Mouse (Mus musculus) heart, adult 2 months (tissue): Measurements from ENCODE around the gene Slc25a21. TPM values are rescaled to one million over a fixed set of nuclear protein-coding genes. Genes with fewer than 3 reads are reported as not detected.

Experiments used
- DNase-seq, 2 experiments: peaks; one replicate each; pipeline ENCODE4 v3.0.0; 2021
- H3K27ac ChIP-seq: fragments of 200-600 bp; 2 replicates; pipeline ENCODE4 v1.8.1; 2022
- H3K27me3 ChIP-seq: fragments of 200-500 bp; 2 replicates; pipeline ENCODE4 v1.6.1; 2012; ENCODE audit warnings: mild to moderate bottlenecking, low read length, inconsistent platforms, mixed read lengths; ENCODE audit not compliant: control insufficient read depth, insufficient read depth
- H3K36me3 ChIP-seq: fragments of 200-500 bp; 2 replicates; pipeline ENCODE4 v1.6.1; 2012; ENCODE audit warnings: low read length, inconsistent platforms; ENCODE audit not compliant: control insufficient read depth, insufficient read depth
- H3K4me1 ChIP-seq: fragments of 200-500 bp; 2 replicates; pipeline ENCODE4 v1.6.1; 2011; ENCODE audit warnings: low read length; ENCODE audit not compliant: control insufficient read depth, insufficient read depth
- H3K4me3 ChIP-seq: fragments of 200-600 bp; 2 replicates; pipeline ENCODE4 v1.8.1; 2022
- H3K79me2 ChIP-seq: fragments of 200-500 bp; replicated peaks from 2 replicates; pipeline ENCODE4 v1.6.1; 2012; ENCODE audit warnings: mild to moderate bottlenecking, inconsistent platforms, low read length, moderate library complexity, mixed read lengths; ENCODE audit not compliant: control insufficient read depth, insufficient read depth
- H3K9ac ChIP-seq: fragments of 200-500 bp; 2 replicates; pipeline ENCODE4 v1.6.1; 2012; ENCODE audit warnings: low read depth, mild to moderate bottlenecking, control low read depth, inconsistent platforms, low read length, mixed read lengths
- CTCF ChIP-seq: fragments of 200-600 bp; IDR thresholded peaks from 2 replicates; pipeline ENCODE4 v1.8.1; 2022; ENCODE audit warnings: antibody characterized with exemption, mild to moderate bottlenecking, moderate library complexity
- EP300 ChIP-seq: fragments of 200-500 bp; IDR thresholded peaks from 2 replicates; pipeline ENCODE4 v1.6.1; 2011; ENCODE audit warnings: low read depth, low read length, control low read depth; ENCODE audit not compliant: insufficient read depth
- POLR2A ChIP-seq: fragments of 200-500 bp; IDR thresholded peaks from 2 replicates; pipeline ENCODE4 v1.6.1; 2011; ENCODE audit warnings: mild to moderate bottlenecking, low read depth, low read length, control low read depth; ENCODE audit not compliant: insufficient read depth
- WGBS: fragments of 180-500 bp; shearing (Covaris S2); methylation state at CpG from one replicate; pipeline ENCODE4 v1.1.7; 2018; 5-methylcytosine and 5-hydroxymethylcytosine counted together
- intact Hi-C: fragments of 180-260 bp; cut with DNase I; formaldehyde crosslinking; loops from one replicate; pipeline ENCODE4 v1.15.1; 2025
- polyA plus RNA-seq: library from polyadenylated mRNA; depleted of rRNA; stranded (reverse); fragments of >200 nt; gene quantifications from 2 replicates; pipeline ENCODE4 v1.2.3, GENCODE M21; 2012
- total RNA-seq, 2 experiments: library from RNA; stranded (reverse); gene quantifications; 2 replicates each; pipeline ENCODE4 v1.2.3; 2021

The Slc25a21 gene
- total and polyA plus RNA-seq, 3 experiments = 0.06 to 0.66 (median 0.34) TPM

- no peaks in the 10 kb centered on the region for H3K79me2 ChIP-seq
- 69% methylated on average over 3 of the region's 3 CpGs for WGBS
- H3K9ac ChIP-seq = no peak overlapping the region
- TF ChIP-seq EP300 = no peak
- TF ChIP-seq CTCF = no peak
- no peak for TF ChIP-seq POLR2A
- intact Hi-C loops = no loop called here
- H3K4me3 ChIP-seq = no peak overlapping the region
- no peaks in the 10 kb centered on the region for H3K4me1 ChIP-seq
- H3K27me3 ChIP-seq = no peaks in the 10 kb centered on the region
- no peak for DNase-seq
- no peaks in the 10 kb centered on the region for H3K36me3 ChIP-seq
- H3K27ac ChIP-seq = no peak overlapping the region
These were observed 319.5 kb downstream of the Slc25a21 start for GRCm38 (mm10) chr12:56877796-56878195.

GRCm38 (mm10) chr12:56876549-56876948 is 320.7 kb downstream of the Slc25a21 start:
- Histone ChIP-seq H3K27me3 (no peaks in the 10 kb centered on the region), H3K9ac (no peak overlapping the region), H3K79me2 (no peaks in the 10 kb centered on the region), H3K27ac (no peak overlapping the region), H3K4me3 (no peak overlapping the region), H3K36me3 (no peaks in the 10 kb centered on the region), H3K4me1 (no peaks in the 10 kb centered on the region)
- no peak for DNase-seq
- 50% methylated on average over 7 of the region's 7 CpGs for WGBS
- intact Hi-C loops = no loop called here
- TF ChIP-seq CTCF (no peak), POLR2A (no peak), EP300 (no peak)

- Histone ChIP-seq H3K9ac (no peak overlapping the region), H3K27ac (no peak overlapping the region), H3K4me3 (no peak overlapping the region), H3K4me1 (no peaks in the 10 kb centered on the region), H3K27me3 (no peaks in the 10 kb centered on the region), H3K36me3 (no peaks in the 10 kb centered on the region), H3K79me2 (no peaks in the 10 kb centered on the region)
- TF ChIP-seq POLR2A = no peak
- no peak for TF ChIP-seq CTCF
- no peak for TF ChIP-seq EP300
- intact Hi-C loops = no loop called here
- no peak for DNase-seq
These were observed 324.1 kb downstream of the Slc25a21 start for GRCm38 (mm10) chr12:56873204-56873603.

GRCm38 (mm10) chr12:56870569-56870968 is 326.7 kb downstream of the Slc25a21 start:
- Histone ChIP-seq H3K4me3 (no peak overlapping the region), H3K79me2 (no peaks in the 10 kb centered on the region), H3K4me1 (no peaks in the 10 kb centered on the region), H3K27me3 (no peaks in the 10 kb centered on the region), H3K9ac (no peak overlapping the region), H3K36me3 (no peaks in the 10 kb centered on the region), H3K27ac (no peak overlapping the region)
- 63% methylated on average over 3 of the region's 3 CpGs for WGBS
- no peak for DNase-seq
- TF ChIP-seq EP300 (no peak), CTCF (no peak), POLR2A (no peak)
- intact Hi-C loops = no loop called here

GRCm38 (mm10) chr12:56863873-56864562 is 333.3 kb downstream of the Slc25a21 start:
- Histone ChIP-seq H3K36me3 (no peaks in the 10 kb centered on the region), H3K9ac (no peak overlapping the region), H3K27me3 (no peaks in the 10 kb centered on the region), H3K79me2 (no peaks in the 10 kb centered on the region), H3K4me1 (no peaks in the 10 kb centered on the region), H3K4me3 (no peak overlapping the region), H3K27ac (no peak overlapping the region)
- WGBS = 76% methylated on average over 4 of the region's 4 CpGs
- no peak for DNase-seq
- intact Hi-C loops = no loop called here
- TF ChIP-seq EP300 (no peak), POLR2A (no peak), CTCF (no peak)

GRCm38 (mm10) chr12:56852679-56853078 is 344.6 kb downstream of the Slc25a21 start:
- TF ChIP-seq EP300 (no peak), CTCF (no peak), POLR2A (no peak)
- H3K27me3 ChIP-seq = no peaks in the 10 kb centered on the region
- no peaks in the 10 kb centered on the region for H3K36me3 ChIP-seq
- 45% methylated on average over 4 of the region's 4 CpGs for WGBS
- H3K9ac ChIP-seq = no peak overlapping the region
- no peak overlapping the region for H3K4me3 ChIP-seq
- intact Hi-C loops = no loop called here
- H3K79me2 ChIP-seq = no peaks in the 10 kb centered on the region
- no peak for DNase-seq
- no peaks in the 10 kb centered on the region for H3K4me1 ChIP-seq
- H3K27ac ChIP-seq = no peak overlapping the region
